Mouse (Mus musculus): Measurements from ENCODE around the gene AC124502.3. TPM values are rescaled to one million over a fixed set of nuclear protein-coding genes. Genes with fewer than 3 reads are reported as not detected.
A peak's percentile ranks its signal among the peaks of the same experiment; 100 is the strongest.

Gene AC124502.3
- polyA plus RNA-seq, 1 experiment from 2014 or later, result 1.5 TPM

GRCm38 (mm10) chr19:5052853-5053252 is 14.2 kb downstream of the AC124502.3 start:
- no peak overlapping the region for H3K27ac ChIP-seq (ENCODE audit: low read length)
- H3K4me2 ChIP-seq (ENCODE audit: low read depth, low read length), result no peak overlapping the region
- H3K4me3 ChIP-seq (ENCODE audit: low read length), result no peak overlapping the region
- no peaks in the 10 kb centered on the region; the same call in 1 of the 2 replicates for H3K36me3 ChIP-seq (ENCODE audit: control insufficient read depth, insufficient read depth, low read length)
- no peak overlapping the region for H3K9ac ChIP-seq (ENCODE audit: low read depth, low read length)
- H3K9me3 ChIP-seq (ENCODE audit: control insufficient read depth, low read length), result no peaks in the 10 kb centered on the region
- ATAC-seq, result no peak
- WGBS, result 66% methylated on average over 17 of the region's 17 CpGs
- H3K27me3 ChIP-seq (replicated peaks; ENCODE audit: control insufficient read depth, insufficient read depth, low read length), result peaks cover 9% of the 10 kb centered on the region; the same call in 1 of the 2 replicates
- H3K4me1 ChIP-seq (ENCODE audit: control insufficient read depth, insufficient read depth, low read length), result peaks cover 20% of the 10 kb centered on the region

- Histone ChIP-seq H3K27ac (ENCODE audit: low read length) (no peak overlapping the region), H3K4me2 (ENCODE audit: low read depth, low read length) (no peak overlapping the region), H3K27me3 (replicated peaks; ENCODE audit: control insufficient read depth, insufficient read depth, low read length) (peaks cover 9% of the 10 kb centered on the region; the same call in 1 of the 2 replicates), H3K4me3 (ENCODE audit: low read length) (no peak overlapping the region), H3K36me3 (ENCODE audit: control insufficient read depth, insufficient read depth, low read length) (no peaks in the 10 kb centered on the region; the same call in 1 of the 2 replicates), H3K9ac (ENCODE audit: low read depth, low read length) (no peak overlapping the region), H3K4me1 (ENCODE audit: control insufficient read depth, insufficient read depth, low read length) (peaks cover 25% of the 10 kb centered on the region), H3K9me3 (ENCODE audit: control insufficient read depth, low read length) (no peaks in the 10 kb centered on the region)
- no peak for ATAC-seq
- WGBS, result 18% methylated on average over 9 of the region's 9 CpGs
These were observed 15.2 kb downstream of the AC124502.3 start for GRCm38 (mm10) chr19:5053909-5054308.

GRCm38 (mm10) chr19:5056251-5056650 is 17.6 kb downstream of the AC124502.3 start:
- no peak overlapping the region for H3K27ac ChIP-seq (ENCODE audit: low read length)
- no peak overlapping the region for H3K4me2 ChIP-seq (ENCODE audit: low read depth, low read length)
- WGBS, result 11% methylated on average over 6 of the region's 6 CpGs
- peaks cover 9% of the 10 kb centered on the region; the same call in 1 of the 2 replicates for H3K27me3 ChIP-seq (replicated peaks; ENCODE audit: control insufficient read depth, insufficient read depth, low read length)
- no peak overlapping the region for H3K4me3 ChIP-seq (ENCODE audit: low read length)
- no peak overlapping the region for H3K9ac ChIP-seq (ENCODE audit: low read depth, low read length)
- no peaks in the 10 kb centered on the region for H3K36me3 ChIP-seq (ENCODE audit: control insufficient read depth, insufficient read depth, low read length)
- no peaks in the 10 kb centered on the region for H3K9me3 ChIP-seq (ENCODE audit: control insufficient read depth, low read length)
- peaks cover 39% of the 10 kb centered on the region for H3K4me1 ChIP-seq (ENCODE audit: control insufficient read depth, insufficient read depth, low read length)
- peak; percentile 10; the same call in 1 of the 2 replicates for ATAC-seq

GRCm38 (mm10) chr19:5057876-5058775 is 19.4 kb downstream of the AC124502.3 start:
- no peaks in the 10 kb centered on the region; the same call in 1 of the 2 replicates for H3K27me3 ChIP-seq (replicated peaks; ENCODE audit: control insufficient read depth, insufficient read depth, low read length)
- peak overlapping the region; percentile 3; the same call in 1 of the 2 replicates for H3K27ac ChIP-seq (ENCODE audit: low read length)
- no peak overlapping the region for H3K4me2 ChIP-seq (ENCODE audit: low read depth, low read length)
- H3K9me3 ChIP-seq (ENCODE audit: control insufficient read depth, low read length), result no peaks in the 10 kb centered on the region
- no peak overlapping the region for H3K4me3 ChIP-seq (ENCODE audit: low read length)
- H3K36me3 ChIP-seq (ENCODE audit: control insufficient read depth, insufficient read depth, low read length), result no peaks in the 10 kb centered on the region
- no peak; the same call in 1 of the 2 replicates for ATAC-seq
- H3K4me1 ChIP-seq (ENCODE audit: control insufficient read depth, insufficient read depth, low read length), result peaks cover 34% of the 10 kb centered on the region
- 0 out of 2 replicates have a peak overlapping the region, but pooled peaks have one; percentile 21 for H3K9ac ChIP-seq (ENCODE audit: low read depth, low read length)
- WGBS, result 31% methylated on average over 16 of the region's 16 CpGs

GRCm38 (mm10) chr19:5058801-5059771 is 20.4 kb downstream of the AC124502.3 start:
- H3K4me3 ChIP-seq (ENCODE audit: low read length), result no peak overlapping the region
- 0 out of 2 replicates have a peak, but pooled peaks cover under 1% of the 10 kb centered on the region for H3K27me3 ChIP-seq (replicated peaks; ENCODE audit: control insufficient read depth, insufficient read depth, low read length)
- peaks cover 34% of the 10 kb centered on the region for H3K4me1 ChIP-seq (ENCODE audit: control insufficient read depth, insufficient read depth, low read length)
- 9% methylated on average over 10 of the region's 10 CpGs for WGBS
- no peaks in the 10 kb centered on the region for H3K9me3 ChIP-seq (ENCODE audit: control insufficient read depth, low read length)
- H3K9ac ChIP-seq (ENCODE audit: low read depth, low read length), result peak overlapping the region; percentile 48
- ATAC-seq, result peak; percentile 53
- peak overlapping the region; percentile 64 for H3K27ac ChIP-seq (ENCODE audit: low read length)
- H3K36me3 ChIP-seq (ENCODE audit: control insufficient read depth, insufficient read depth, low read length), result no peaks in the 10 kb centered on the region
- no peak overlapping the region for H3K4me2 ChIP-seq (ENCODE audit: low read depth, low read length)

- ATAC-seq, result 0 out of 2 replicates have a peak, but pooled peaks have one; percentile 6
- 0 out of 2 replicates have a peak, but pooled peaks cover 3% of the 10 kb centered on the region for H3K27me3 ChIP-seq (replicated peaks; ENCODE audit: control insufficient read depth, insufficient read depth, low read length)
- peak overlapping the region; percentile 54 for H3K27ac ChIP-seq (ENCODE audit: low read length)
- 29% methylated on average over 5 of the region's 5 CpGs for whole genome bisulfite sequencing
- H3K9me3 ChIP-seq (ENCODE audit: control insufficient read depth, low read length), result no peaks in the 10 kb centered on the region
- peaks cover 43% of the 10 kb centered on the region for H3K4me1 ChIP-seq (ENCODE audit: control insufficient read depth, insufficient read depth, low read length)
- H3K4me3 ChIP-seq (ENCODE audit: low read length), result no peak overlapping the region
- no peak overlapping the region for H3K4me2 ChIP-seq (ENCODE audit: low read depth, low read length)
- no peaks in the 10 kb centered on the region for H3K36me3 ChIP-seq (ENCODE audit: control insufficient read depth, insufficient read depth, low read length)
- H3K9ac ChIP-seq (ENCODE audit: low read depth, low read length), result no peak overlapping the region
These were observed 22.0 kb downstream of the AC124502.3 start for GRCm38 (mm10) chr19:5060365-5061330.

GRCm38 (mm10) chr19:5062041-5062440 is 23.4 kb downstream of the AC124502.3 start:
- 79% methylated on average over 5 of the region's 5 CpGs for WGBS
- Histone ChIP-seq H3K4me2 (ENCODE audit: low read depth, low read length) (no peak overlapping the region), H3K27ac (ENCODE audit: low read length) (no peak overlapping the region), H3K36me3 (ENCODE audit: control insufficient read depth, insufficient read depth, low read length) (no peaks in the 10 kb centered on the region), H3K9me3 (ENCODE audit: control insufficient read depth, low read length) (no peaks in the 10 kb centered on the region), H3K4me3 (ENCODE audit: low read length) (no peak overlapping the region), H3K9ac (ENCODE audit: low read depth, low read length) (no peak overlapping the region), H3K27me3 (replicated peaks; ENCODE audit: control insufficient read depth, insufficient read depth, low read length) (peaks cover 6% of the 10 kb centered on the region; the same call in 1 of the 2 replicates), H3K4me1 (ENCODE audit: control insufficient read depth, insufficient read depth, low read length) (peaks cover 42% of the 10 kb centered on the region)
- ATAC-seq, result no peak

GRCm38 (mm10) chr19:5062446-5062845 is 23.8 kb downstream of the AC124502.3 start:
- Histone ChIP-seq H3K9ac (ENCODE audit: low read depth, low read length) (no peak overlapping the region), H3K9me3 (ENCODE audit: control insufficient read depth, low read length) (no peaks in the 10 kb centered on the region), H3K36me3 (ENCODE audit: control insufficient read depth, insufficient read depth, low read length) (no peaks in the 10 kb centered on the region), H3K27ac (ENCODE audit: low read length) (no peak overlapping the region), H3K4me2 (ENCODE audit: low read depth, low read length) (no peak overlapping the region), H3K27me3 (replicated peaks; ENCODE audit: control insufficient read depth, insufficient read depth, low read length) (peaks cover 10% of the 10 kb centered on the region; the same call in 1 of the 2 replicates), H3K4me1 (ENCODE audit: control insufficient read depth, insufficient read depth, low read length) (peaks cover 46% of the 10 kb centered on the region), H3K4me3 (ENCODE audit: low read length) (no peak overlapping the region)
- 58% methylated on average over 6 of the region's 6 CpGs for WGBS
- ATAC-seq, result no peak
